In the genomic region with DNA sequence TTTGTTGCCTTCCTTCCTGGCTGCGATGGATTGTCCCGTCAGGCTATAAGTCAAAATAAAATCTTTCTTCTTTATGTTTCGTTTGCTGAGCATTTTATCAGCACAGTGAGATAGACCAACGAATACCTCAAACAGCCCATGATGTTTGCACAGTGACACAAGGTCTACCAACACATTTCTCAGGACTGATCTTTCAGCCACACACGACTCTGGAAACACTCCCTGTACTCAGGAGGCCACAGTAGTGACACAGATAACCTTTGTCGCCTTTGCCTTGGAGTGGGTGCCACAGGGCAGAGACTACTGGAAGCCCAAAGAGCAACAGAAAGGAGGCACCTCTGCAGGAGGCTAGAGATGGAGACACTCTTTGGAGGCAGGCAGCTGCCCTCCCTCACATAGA, we compare ENCODE assay signal across 27 mouse cellular contexts. TPM values are rescaled to one million over a fixed set of nuclear protein-coding genes. Genes with fewer than 3 reads are reported as not detected.
"Had no signal": no experiment of that assay in that cellular context is flagged by ENCODE, and none has a peak within 500 bp of the region (broad histone marks: within the 10 kb centered on the region; RNA-seq: fewer than 3 reads in every experiment).

No protein-coding gene starts in this region.

- H3K4me3 ChIP-seq: forebrain, embryonic 15.5 days; heart, embryonic 13.5 days; heart, embryonic 15.5 days; hindbrain, embryonic 15.5 days; layer of hippocampus, adult 2 months; left cerebral cortex, adult 2 months; limb, embryonic 13.5 days; limb, embryonic 15.5 days; liver, embryonic 12.5 days had no signal

- ATAC-seq: forebrain, embryonic 15.5 days; liver, embryonic 12.5 days had no signal

- H3K4me2 ChIP-seq: forebrain, embryonic 15.5 days; heart, embryonic 11.5 days; heart, embryonic 13.5 days; heart, embryonic 15.5 days; limb, embryonic 13.5 days; limb, embryonic 15.5 days; liver, embryonic 12.5 days had no signal

- H3K4me1 ChIP-seq: forebrain, embryonic 15.5 days; heart, embryonic 13.5 days; heart, embryonic 15.5 days; hindbrain, embryonic 13.5 days; hindbrain, embryonic 15.5 days; limb, embryonic 13.5 days; limb, embryonic 15.5 days; liver, embryonic 12.5 days had no signal

- H3K9ac ChIP-seq: forebrain, embryonic 15.5 days; forebrain, postnatal 0 days; heart, embryonic 13.5 days; heart, embryonic 15.5 days; hindbrain, embryonic 13.5 days; hindbrain, embryonic 15.5 days; limb, embryonic 13.5 days; limb, embryonic 15.5 days; liver, embryonic 12.5 days; liver, embryonic 14.5 days had no signal

- DNase-seq: forebrain, postnatal 0 days; gastrocnemius, postnatal 10 days; gastrocnemius, postnatal 36 days; heart, adult 18-20 months; heart, postnatal 14 days; heart, postnatal 36 days; kidney, adult 11 months; kidney, adult 2 months; kidney, adult 9 months; kidney, postnatal 10 days; kidney, postnatal 36 days; left cerebral cortex, postnatal 4 days had no signal

- H3K9me3 ChIP-seq: forebrain, embryonic 15.5 days; heart, embryonic 13.5 days; heart, embryonic 15.5 days; hindbrain, embryonic 13.5 days; hindbrain, embryonic 15.5 days; limb, embryonic 13.5 days; limb, embryonic 15.5 days; liver, embryonic 12.5 days had no signal

- H3K36me3 ChIP-seq: forebrain, embryonic 15.5 days; heart, embryonic 13.5 days; heart, embryonic 15.5 days; hindbrain, embryonic 13.5 days; hindbrain, embryonic 15.5 days; limb, embryonic 13.5 days; limb, embryonic 15.5 days; liver, embryonic 12.5 days had no signal

- H3K27ac ChIP-seq: forebrain, embryonic 15.5 days; heart, embryonic 13.5 days; heart, embryonic 15.5 days; hindbrain, embryonic 13.5 days; hindbrain, embryonic 15.5 days; hindbrain, postnatal 0 days; layer of hippocampus, adult 2 months; left cerebral cortex, adult 2 months; limb, embryonic 13.5 days; limb, embryonic 15.5 days; liver, embryonic 12.5 days; liver, embryonic 14.5 days had no signal

RNA-seq across cellular contexts. Expression of a gene that starts 55.0 kb away (rescaled TPM):
- polyA plus RNA-seq: forebrain, embryonic 15.5 days; forebrain, postnatal 0 days; heart, postnatal 0 days; hindbrain, embryonic 15.5 days; hindbrain, postnatal 0 days; liver, adult 2 months; liver, embryonic 12.5 days; liver, embryonic 14.5 days had no signal
